Mouse (Mus musculus) mouse embryonic stem cell (cell line): ENCODE data around the gene Arf5.

Experiments
- in situ Hi-C, 2 experiments: fragments of 300-500 bp; cut with MboI; formaldehyde crosslinking; loops; 1 replicate in 1 of 2; 3 replicates in 1 of 2; pipeline ENCODE4 v1.14.3; 2019 to 2020; ENCODE audit warnings: low sequenced_read_pairs in 2 of 2, low pct_unique_long_range_greater_than_20kb in 1 of 2, mixed read lengths in 1 of 2; ENCODE audit not compliant: unreplicated experiment in 1 of 2

Arf5 gene

DNA sequence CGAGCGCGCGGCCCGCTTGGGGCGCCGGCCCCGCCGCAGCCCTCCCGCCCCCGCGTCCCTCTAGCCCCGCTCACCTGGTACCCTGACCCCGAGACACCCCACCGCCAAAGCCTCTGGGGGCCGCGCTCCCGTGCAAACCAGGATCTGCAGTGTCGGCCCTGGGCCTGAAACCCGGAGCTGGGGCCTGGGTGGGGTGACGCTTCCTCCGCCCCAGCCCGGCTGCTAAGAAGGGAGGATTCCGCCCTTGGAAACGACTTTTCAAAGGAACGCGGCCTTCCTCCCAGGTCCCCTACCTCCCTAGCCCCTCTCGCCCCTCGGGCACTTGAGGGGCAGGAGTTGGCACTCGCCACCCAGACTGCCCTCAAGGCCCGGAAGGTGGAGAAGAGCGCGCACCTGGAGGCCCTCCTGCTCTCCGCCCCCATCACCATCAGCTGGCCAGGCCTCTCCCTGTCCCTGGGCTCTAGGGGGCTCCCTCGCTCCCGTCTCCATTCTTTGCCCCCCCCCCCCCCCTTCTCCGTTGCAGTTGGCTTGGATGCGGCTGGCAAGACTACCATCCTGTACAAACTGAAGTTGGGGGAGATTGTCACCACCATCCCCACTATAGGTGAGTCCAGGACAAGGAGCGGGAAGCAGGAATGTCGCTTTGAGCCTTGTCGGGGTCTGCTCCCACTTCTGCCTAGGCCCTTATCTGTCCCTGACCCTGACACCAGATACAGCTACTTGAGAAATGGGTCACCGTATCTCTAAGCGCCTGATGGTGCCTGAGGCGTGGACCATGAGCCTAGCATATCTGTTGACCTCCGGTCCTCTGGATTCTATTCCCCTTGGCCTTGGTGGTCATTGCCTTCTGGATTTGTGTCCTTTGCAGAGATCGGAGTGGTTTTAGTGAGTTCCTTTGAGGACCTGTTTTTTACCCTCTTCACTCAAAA is 671 bp downstream of the Arf5 start:
- in situ Hi-C loops = no loop called here

GRCm38 (mm10) chr6:28425019-28425418 is 1.7 kb downstream of the Arf5 start:
- in situ Hi-C loops = no loop called here

GRCm38 (mm10) chr6:28427096-28427839 is 3.9 kb downstream of the Arf5 start, which contains the start of gene Fscn3:
Fscn3 (plus strand) TSS chr6:28427789.
- in situ Hi-C loops = no loop called here

DNA sequence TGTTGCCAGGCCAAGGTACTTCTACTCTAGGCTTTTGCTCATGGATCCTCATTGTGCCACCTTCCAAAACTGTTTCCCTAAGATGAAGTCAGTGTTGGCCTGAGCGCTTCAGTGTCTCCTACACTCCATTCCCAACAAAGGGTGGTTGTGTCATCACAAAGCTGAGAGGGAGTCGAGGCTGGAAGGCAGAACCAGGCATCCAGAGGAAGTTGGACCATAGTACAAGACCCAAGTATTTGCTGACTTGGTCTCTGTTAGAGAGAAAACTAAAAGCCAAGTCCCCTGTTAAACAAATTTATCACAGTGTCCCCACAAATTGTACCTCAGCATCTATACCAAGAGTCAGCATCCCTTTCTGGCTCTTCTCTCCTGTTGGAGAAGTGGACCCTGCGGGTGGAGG is 4.9 kb downstream of the Arf5 start, which contains the start of gene Gcc1:
Gene Gcc1 (minus strand): TSS at position 101 of the 400 bp plus-strand sequence.
- in situ Hi-C loops = no loop called here

- in situ Hi-C loops = no loop called here
These were observed 6.5 kb downstream of the Arf5 start for GRCm38 (mm10) chr6:28429870-28430269.

DNA sequence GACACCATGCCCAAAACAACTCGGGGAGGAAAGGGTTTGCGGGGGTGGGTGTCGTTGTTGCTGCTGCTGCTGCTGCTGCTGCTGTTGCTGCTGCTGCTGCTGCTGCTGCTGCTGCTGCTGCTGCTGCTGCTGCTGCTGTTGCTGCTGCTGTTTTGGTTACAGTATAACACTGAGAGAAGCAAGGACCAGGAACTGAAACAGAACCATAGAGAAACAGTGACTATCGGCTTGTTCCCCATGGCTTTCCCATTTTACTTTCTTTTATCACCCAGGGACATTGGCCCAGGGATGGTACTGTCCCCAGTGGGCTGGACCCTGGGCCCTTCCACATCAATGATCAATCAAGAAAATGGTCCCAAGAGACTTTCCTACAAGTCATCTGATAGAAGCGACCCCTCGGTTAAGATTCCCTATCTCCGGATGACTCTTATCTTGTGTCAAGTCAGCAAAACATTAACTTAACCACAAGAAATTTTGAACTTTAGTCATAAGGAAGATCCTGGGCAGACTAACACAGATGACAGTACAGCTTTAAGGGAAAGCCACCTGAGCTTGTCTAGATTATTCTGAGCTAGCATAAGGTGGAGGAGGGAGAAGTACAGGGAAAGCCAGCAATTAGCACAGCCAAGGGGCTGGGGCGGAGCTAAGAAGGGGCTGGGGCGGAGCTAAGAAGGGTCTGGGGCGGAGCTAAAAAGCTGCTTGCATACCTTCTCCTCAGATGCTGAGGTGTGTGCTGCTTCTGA is 7.6 kb downstream of the Arf5 start:
- in situ Hi-C loops = no loop called here

GRCm38 (mm10) chr6:28431538-28431855 is 8.1 kb downstream of the Arf5 start:
- in situ Hi-C loops = no loop called here

- in situ Hi-C loops = no loop called here
These were observed 24.6 kb downstream of the Arf5 start for GRCm38 (mm10) chr6:28447937-28448336.

DNA sequence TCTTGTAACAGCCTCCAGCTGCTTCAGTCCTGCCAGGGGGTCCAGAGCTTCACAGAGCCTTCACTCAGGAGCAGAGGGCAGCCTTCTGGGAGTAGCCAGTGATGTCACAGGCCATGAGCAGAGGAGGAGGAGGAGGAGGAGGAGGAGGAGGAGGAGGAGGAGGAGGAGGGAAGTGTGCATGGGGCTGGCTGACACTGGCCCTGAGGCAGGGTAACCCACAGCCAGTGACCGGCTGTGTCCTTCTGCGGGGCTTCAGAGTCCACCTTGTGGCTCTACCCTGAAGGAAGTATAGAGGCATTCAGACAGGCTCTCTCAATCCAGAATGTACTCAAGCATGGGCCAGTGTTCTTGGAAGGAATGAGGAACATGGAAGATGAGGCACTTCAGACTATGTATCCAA is 25.9 kb downstream of the Arf5 start, which contains the start of gene Pax4:
Gene Pax4 (minus strand): TSS at position 101 of the 400 bp plus-strand sequence.
- in situ Hi-C loops = no loop called here

DNA sequence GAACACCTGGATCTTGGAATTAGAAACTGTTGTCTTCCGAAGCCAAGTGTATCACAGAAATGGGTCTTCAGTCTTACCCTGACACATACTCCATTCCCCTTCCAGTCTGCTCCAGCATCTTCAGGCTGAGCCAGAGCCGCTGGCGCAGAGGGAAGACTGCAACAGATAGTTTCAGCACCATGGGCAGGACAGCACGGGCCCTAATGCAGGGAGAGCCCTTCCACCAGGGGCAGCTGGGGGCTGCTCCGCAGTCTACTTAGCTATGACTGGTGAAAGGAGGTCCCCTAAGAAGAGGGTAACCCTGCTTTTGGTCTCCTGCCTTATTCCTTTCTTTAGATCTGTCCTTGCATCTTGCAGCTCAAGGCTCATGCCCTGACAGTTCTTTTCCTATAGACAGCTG is 27.1 kb downstream of the Arf5 start:
- in situ Hi-C loops = no loop called here

DNA sequence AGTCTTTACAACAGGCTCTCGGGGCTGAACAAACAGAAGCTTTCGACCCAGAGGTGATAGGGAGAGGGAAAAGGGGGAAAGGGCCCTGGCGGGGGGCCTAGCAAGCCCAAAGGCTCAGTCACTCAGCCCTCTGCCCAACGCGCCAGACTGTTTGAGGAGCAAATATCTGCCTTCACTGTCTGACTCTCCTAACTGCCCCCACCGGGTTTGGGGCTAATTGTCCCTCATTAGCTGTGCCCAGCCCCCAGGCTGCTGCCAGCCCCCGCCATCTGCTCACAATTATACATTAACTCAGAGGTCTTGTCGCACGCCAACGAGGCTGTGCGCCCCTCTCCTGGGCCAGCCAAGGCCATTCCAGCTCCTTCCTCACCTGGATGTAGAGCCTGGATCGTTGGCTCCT is 27.6 kb downstream of the Arf5 start:
- in situ Hi-C loops = no loop called here

GRCm38 (mm10) chr6:28459221-28459668 is 35.9 kb downstream of the Arf5 start:
- in situ Hi-C loops = no loop called here

GRCm38 (mm10) chr6:28460534-28460933 is 37.2 kb downstream of the Arf5 start:
- in situ Hi-C loops = no loop called here

DNA sequence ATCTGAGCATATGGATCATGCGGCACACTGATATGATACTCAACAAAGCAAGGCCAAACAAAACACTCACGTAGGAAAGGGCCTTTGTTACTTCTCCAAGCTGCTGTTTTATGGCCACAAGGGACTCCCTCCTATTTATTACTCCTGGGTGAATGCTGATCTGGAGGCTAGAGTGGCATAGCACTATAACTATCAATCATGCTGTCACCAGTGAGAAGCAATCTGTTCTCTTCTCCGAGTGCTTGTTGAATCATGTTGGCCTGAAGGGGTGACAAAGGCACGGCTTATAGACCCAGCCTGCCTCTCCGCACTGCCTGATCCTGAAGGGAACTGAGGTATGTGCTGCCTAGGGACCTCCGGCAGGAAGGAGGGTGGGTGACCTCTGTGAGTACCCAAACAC is 41.3 kb downstream of the Arf5 start:
- in situ Hi-C loops = no loop called here

DNA sequence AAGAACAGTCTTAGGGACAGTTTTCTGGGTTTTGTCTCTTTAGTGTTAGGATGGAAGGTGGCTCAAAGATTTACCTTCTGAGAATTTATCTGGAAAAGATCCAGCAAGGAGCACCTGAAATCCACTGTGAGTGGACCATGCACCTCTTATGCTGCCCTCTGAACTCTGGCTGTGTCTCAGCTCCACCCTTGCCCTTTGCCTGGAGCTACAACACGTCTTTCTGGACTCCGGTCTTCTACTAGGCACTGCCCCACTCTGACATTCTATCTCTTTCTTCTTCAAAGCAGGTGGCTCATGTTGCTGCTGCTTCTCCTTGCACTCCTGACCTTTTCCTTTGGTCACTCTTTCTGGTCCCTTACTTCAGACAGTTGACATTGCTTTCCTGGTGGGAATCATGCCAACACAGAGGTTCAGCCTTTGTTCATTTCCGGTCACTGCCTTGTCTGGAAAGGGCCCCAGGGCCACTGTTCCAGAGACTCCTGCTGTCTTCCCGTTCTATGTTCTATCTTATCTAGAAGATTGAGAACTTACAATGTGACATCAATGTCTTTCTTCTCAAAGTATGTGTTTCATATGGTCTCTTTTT is 46.8 kb downstream of the Arf5 start:
- in situ Hi-C loops = no loop called here

DNA sequence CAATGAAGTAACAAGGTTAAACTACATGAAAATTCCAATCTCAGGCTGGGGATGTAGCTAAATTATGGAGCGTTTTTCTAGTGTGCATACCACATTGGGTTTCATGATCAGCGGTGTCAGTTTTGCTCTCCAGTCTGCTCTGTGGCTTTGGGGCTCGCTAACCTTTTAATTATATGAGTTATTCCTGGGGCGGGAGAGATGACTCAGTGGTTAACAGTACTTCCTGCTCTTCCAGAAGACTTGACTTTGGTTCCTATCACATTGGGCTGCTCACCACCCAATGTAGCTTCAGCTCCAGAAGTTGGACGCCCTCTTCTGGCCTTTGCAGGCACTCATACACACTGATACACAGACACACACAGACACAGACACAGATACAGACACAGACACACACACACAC is 47.3 kb downstream of the Arf5 start:
- in situ Hi-C loops = no loop called here

DNA sequence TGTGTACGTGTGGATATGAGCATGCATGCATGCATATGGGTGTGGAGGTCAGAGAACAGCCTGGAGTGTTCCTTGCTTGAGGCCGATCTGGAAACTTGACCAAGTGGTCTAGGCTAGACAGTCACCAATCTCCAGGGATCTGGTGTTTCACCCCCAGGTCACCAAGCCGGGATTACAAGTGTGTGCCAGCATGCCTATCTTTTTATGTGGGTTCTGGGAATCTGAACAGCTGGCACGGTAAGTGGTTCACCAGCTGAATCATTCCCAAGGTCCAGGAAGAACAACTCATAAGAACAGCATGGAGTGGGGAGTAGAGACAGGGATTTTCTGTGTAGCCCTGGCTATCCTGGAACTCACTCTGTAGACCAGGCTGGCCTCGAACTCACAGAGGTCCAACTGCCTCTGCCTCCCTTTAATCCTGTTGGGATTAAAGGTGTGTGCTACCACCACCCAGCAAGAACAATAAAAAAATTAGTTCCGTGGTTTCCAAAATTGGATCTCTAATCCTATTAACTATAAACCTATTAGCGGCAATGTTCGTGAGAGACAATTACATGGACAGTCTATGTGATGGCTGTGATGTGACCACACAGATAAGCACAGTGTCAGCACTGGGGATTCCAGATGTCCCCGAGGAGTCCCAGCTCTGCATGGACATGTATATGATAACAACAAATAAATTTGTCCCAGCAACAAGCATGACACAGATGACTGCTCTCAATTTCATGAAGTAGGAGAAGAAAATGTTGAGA is 48.1 kb downstream of the Arf5 start:
- in situ Hi-C loops = no loop called here

GRCm38 (mm10) chr6:28474211-28474610 is 50.9 kb downstream of the Arf5 start:
- in situ Hi-C loops = no loop called here
